ENCODE assay signal across 11 mouse cellular contexts in the genomic region with DNA sequence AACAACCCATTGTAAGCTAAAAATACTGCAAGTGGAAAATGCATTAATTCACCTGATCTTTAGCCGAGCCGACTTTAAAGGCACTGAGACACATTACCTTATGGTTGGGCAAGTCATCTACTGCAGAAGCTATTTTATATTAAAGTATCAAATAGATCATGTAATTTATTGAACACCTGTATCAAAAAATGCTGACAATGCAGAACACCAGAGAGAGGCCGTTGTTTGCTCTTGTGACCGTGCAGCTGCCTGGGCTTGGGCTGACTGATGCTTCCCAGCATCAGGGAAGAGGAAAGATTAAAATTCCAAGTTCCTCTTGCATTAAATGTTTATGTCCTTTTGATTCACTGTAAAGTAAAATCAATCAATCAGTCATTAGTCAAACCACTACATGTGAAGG.
"Had no signal": no experiment of that assay in that cellular context is flagged by ENCODE, and none has a peak within 500 bp of the region (broad histone marks: within the 10 kb centered on the region; RNA-seq: fewer than 3 reads in every experiment).

No protein-coding gene starts in this region.

- H3K4me3 ChIP-seq: neural tube, embryonic 13.5 days; neural tube, embryonic 15.5 days; stomach, embryonic 15.5 days had no signal

- H3K27ac ChIP-seq: neural tube, embryonic 13.5 days; neural tube, embryonic 15.5 days; stomach, embryonic 15.5 days; stomach, postnatal 0 days had no signal

- H3K9ac ChIP-seq: neural tube, embryonic 13.5 days; neural tube, embryonic 15.5 days; stomach, embryonic 15.5 days had no signal

- H3K36me3 ChIP-seq: neural tube, embryonic 13.5 days; neural tube, embryonic 15.5 days; stomach, embryonic 15.5 days had no signal

- H3K9me3 ChIP-seq: neural tube, embryonic 13.5 days; neural tube, embryonic 15.5 days; stomach, embryonic 15.5 days had no signal

- H3K4me1 ChIP-seq: neural tube, embryonic 13.5 days; neural tube, embryonic 15.5 days; stomach, embryonic 15.5 days had no signal

- DNase-seq: retina, postnatal 1 day; right cerebral cortex, adult 18-20 months; right cerebral cortex, postnatal 14 days; right cerebral cortex, postnatal 25 days; right cerebral cortex, postnatal 4 days; spleen, adult 18-20 months; thymus, adult 18-20 months had no signal

- H3K4me2 ChIP-seq: neural tube, embryonic 13.5 days; neural tube, embryonic 15.5 days; stomach, embryonic 15.5 days had no signal

- H3K27me3 ChIP-seq: stomach, embryonic 15.5 days had no signal
